Mouse (Mus musculus) testis, adult 2 months (tissue): ENCODE results near the gene Tex19.2.

Experiments used
- CTCF ChIP-seq: fragments of 200-500 bp; IDR thresholded peaks from 2 replicates; pipeline ENCODE4 v1.5.1; 2012; ENCODE audit warnings: low read depth, mild to moderate bottlenecking, inconsistent platforms, low read length, moderate library complexity; ENCODE audit not compliant: control insufficient read depth, insufficient read depth, insufficient replicate concordance
- POLR2A ChIP-seq: fragments of 200-500 bp; IDR thresholded peaks from 2 replicates; pipeline ENCODE4 v1.6.1; 2012; ENCODE audit warnings: low read depth, mild to moderate bottlenecking, inconsistent platforms, low read length, moderate library complexity; ENCODE audit not compliant: control insufficient read depth

- TF ChIP-seq CTCF (no peak), POLR2A (no peak)
Observed at GRCm38 (mm10) chr11:121090943-121091342, 27.5 kb downstream of the Tex19.2 start.
